Mouse (Mus musculus) spleen, adult 2 months (tissue): ENCODE measurements around the gene Dkk3. TPM values are rescaled to one million over a fixed set of nuclear protein-coding genes. Genes with fewer than 3 reads are reported as not detected.

Source experiments
- DNase-seq, 2 experiments: peaks; one replicate each; pipeline versions ENCODE4 v3.0.0 to v3.0.0-alpha.2; 2012 to 2021; ENCODE audit warnings: low spot score in 2 of 2, low read depth in 1 of 2
- H3K27ac ChIP-seq: fragments of 200-500 bp; 2 replicates; pipeline ENCODE4 v1.5.1; 2012; ENCODE audit warnings: low read length, inconsistent platforms; ENCODE audit not compliant: insufficient read depth
- H3K27me3 ChIP-seq: fragments of 200-500 bp; 2 replicates; pipeline ENCODE4 v1.6.1; 2012; ENCODE audit warnings: mild to moderate bottlenecking, moderate library complexity, low read length, inconsistent platforms; ENCODE audit not compliant: control insufficient read depth, insufficient read depth
- H3K36me3 ChIP-seq: fragments of 200-500 bp; 2 replicates; pipeline ENCODE4 v1.6.1; 2012; ENCODE audit warnings: mild to moderate bottlenecking, low read length, inconsistent platforms; ENCODE audit not compliant: control insufficient read depth, insufficient read depth
- H3K4me1 ChIP-seq: fragments of 200-500 bp; 2 replicates; pipeline ENCODE4 v1.6.1; 2011; ENCODE audit warnings: inconsistent platforms; ENCODE audit not compliant: control insufficient read depth, insufficient read depth, insufficient read length
- H3K4me3 ChIP-seq: fragments of 200-500 bp; 2 replicates; pipeline ENCODE4 v1.5.1; 2011; ENCODE audit warnings: mild to moderate bottlenecking, inconsistent platforms; ENCODE audit not compliant: insufficient read depth, insufficient read length; ENCODE audit errors: extremely low read depth
- CTCF ChIP-seq: fragments of 200-500 bp; IDR thresholded peaks from 2 replicates; pipeline ENCODE4 v1.5.1; 2011; ENCODE audit warnings: mild to moderate bottlenecking, inconsistent platforms; ENCODE audit not compliant: insufficient read depth, insufficient read length, insufficient replicate concordance; ENCODE audit errors: extremely low read depth
- POLR2A ChIP-seq: fragments of 200-500 bp; IDR thresholded peaks from 2 replicates; pipeline ENCODE4 v1.6.1; 2011; ENCODE audit warnings: low read depth, low read length, inconsistent platforms
- WGBS: fragments of 180-500 bp; shearing (Covaris S2); methylation state at CpG from one replicate; pipeline ENCODE4 v1.1.7; 2018; 5-methylcytosine and 5-hydroxymethylcytosine counted together
- polyA plus RNA-seq: library from polyadenylated mRNA; depleted of rRNA; stranded (reverse); fragments of >200 nt; gene quantifications from 2 replicates; pipeline ENCODE4 v1.2.3, GENCODE M21; 2012

Dkk3 gene
- polyA plus RNA-seq, 1 experiment: 2.9 TPM

GRCm38 (mm10) chr7:112155194-112155593 is 3.7 kb downstream of the Dkk3 start:
- peaks cover 7% of the 10 kb centered on the region for H3K27me3 ChIP-seq

DNA sequence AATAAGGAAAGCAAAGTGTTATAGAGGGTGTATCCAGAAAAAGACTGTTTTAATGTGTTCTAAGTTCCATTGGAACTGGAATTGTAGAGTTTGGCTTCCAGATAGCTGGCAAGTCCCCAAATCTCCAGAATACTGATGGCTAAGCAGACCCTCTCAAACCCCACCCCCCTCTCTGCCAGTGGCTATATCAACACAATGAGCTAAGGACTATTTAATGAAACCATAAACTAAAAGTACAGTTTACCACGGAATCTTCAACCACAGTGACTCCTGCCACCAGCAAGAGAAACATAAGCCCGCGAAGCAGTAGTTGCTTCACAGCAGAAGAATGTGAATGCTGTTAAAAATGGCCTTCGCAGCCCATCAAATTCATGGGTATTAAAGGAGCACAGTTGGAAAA is 4.4 kb downstream of the Dkk3 start:
- no peak overlapping the region for H3K27ac ChIP-seq
- 75% methylated on average over 4 of the region's 4 CpGs for WGBS
- H3K4me3 ChIP-seq: no peak overlapping the region
- TF ChIP-seq POLR2A (no peak), CTCF (no peak)
- H3K36me3 ChIP-seq: no peaks in the 10 kb centered on the region
- no peak for DNase-seq
- H3K27me3 ChIP-seq: peaks cover 7% of the 10 kb centered on the region
- H3K4me1 ChIP-seq: no peaks in the 10 kb centered on the region; the same call in 1 of the 2 replicates

More at GRCm38 (mm10) chr7:112155194-112155593, 3.7 kb downstream of the Dkk3 start:
- no peak for TF ChIP-seq POLR2A
- TF ChIP-seq CTCF: no peak
- 55% methylated on average over 1 of the region's 1 CpGs for WGBS
- H3K36me3 ChIP-seq: no peaks in the 10 kb centered on the region
- no peaks in the 10 kb centered on the region; the same call in 1 of the 2 replicates for H3K4me1 ChIP-seq
- no peak overlapping the region for H3K27ac ChIP-seq
- no peak overlapping the region for H3K4me3 ChIP-seq
- DNase-seq: no peak

DNA sequence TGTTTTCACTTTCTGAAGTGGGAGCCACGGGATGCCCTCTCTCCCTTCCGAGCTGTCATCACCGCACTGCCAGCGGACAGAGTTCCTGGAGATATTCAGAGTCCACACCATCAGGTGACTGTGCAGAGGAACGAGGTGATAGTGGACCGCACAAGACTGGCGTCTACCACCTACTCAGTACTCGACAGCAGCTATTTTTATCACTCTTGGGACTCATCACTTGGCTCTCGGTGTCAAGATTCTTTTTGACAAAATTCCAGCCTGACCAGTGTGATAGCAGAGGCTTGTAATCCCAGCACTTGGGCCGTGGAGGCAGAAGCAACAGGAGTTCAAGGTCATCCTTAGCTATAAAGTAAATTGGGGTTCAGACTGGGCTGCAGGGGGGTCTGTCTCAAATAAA is 9.7 kb downstream of the Dkk3 start:
- no peak overlapping the region for H3K4me3 ChIP-seq
- WGBS: 89% methylated on average over 10 of the region's 10 CpGs

GRCm38 (mm10) chr7:112147979-112148378 is 10.9 kb downstream of the Dkk3 start:
- H3K27ac ChIP-seq: no peak overlapping the region
- TF ChIP-seq POLR2A: no peak
- TF ChIP-seq CTCF: no peak
- no peaks in the 10 kb centered on the region for H3K36me3 ChIP-seq
- no peak overlapping the region for H3K4me3 ChIP-seq
- WGBS: 71% methylated on average over 2 of the region's 2 CpGs
- H3K27me3 ChIP-seq: no peaks in the 10 kb centered on the region
- H3K4me1 ChIP-seq: peaks cover 2% of the 10 kb centered on the region; the same call in 1 of the 2 replicates
- no peak for DNase-seq

More for the DNA sequence above, 9.7 kb downstream of the Dkk3 start:
- H3K27me3 ChIP-seq: no peaks in the 10 kb centered on the region
- no peaks in the 10 kb centered on the region for H3K36me3 ChIP-seq
- no peak for DNase-seq
- no peak overlapping the region for H3K27ac ChIP-seq
- TF ChIP-seq CTCF: no peak
- H3K4me1 ChIP-seq: no peaks in the 10 kb centered on the region

- no peaks in the 10 kb centered on the region for H3K36me3 ChIP-seq
- no peaks in the 10 kb centered on the region for H3K27me3 ChIP-seq
- 90% methylated on average over 11 of the region's 11 CpGs for WGBS
- no peak overlapping the region for H3K27ac ChIP-seq
- H3K4me1 ChIP-seq: peaks cover 2% of the 10 kb centered on the region; the same call in 1 of the 2 replicates
- DNase-seq: no peak
- H3K4me3 ChIP-seq: no peak overlapping the region
- TF ChIP-seq POLR2A (no peak), CTCF (no peak)
Measured at GRCm38 (mm10) chr7:112144646-112145179, 14.1 kb downstream of the Dkk3 start.

DNA sequence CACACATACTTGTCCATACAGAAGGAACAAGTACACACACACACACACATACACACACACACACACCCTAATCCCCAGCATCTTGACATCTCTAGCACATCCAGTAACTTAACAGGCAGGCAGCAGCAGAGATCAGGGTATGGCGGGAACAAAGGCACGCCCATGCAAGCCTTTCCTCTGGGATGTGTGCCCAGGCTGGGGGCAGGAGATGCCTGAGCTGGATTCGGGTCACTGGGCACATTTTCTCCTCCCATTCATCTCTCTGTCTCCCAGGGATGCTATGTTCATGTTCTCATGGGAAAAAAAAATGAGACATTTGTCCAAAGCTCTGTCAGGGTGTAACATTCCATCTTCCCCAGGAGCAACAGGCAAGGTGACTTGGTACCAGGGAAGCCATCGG is 14.9 kb downstream of the Dkk3 start:
- WGBS: 78% methylated on average over 4 of the region's 4 CpGs
- H3K27ac ChIP-seq: no peak overlapping the region
- H3K4me3 ChIP-seq: no peak overlapping the region
- H3K27me3 ChIP-seq: no peaks in the 10 kb centered on the region
- DNase-seq: no peak
- peaks cover 2% of the 10 kb centered on the region; the same call in 1 of the 2 replicates for H3K4me1 ChIP-seq
- H3K36me3 ChIP-seq: no peaks in the 10 kb centered on the region
- no peak for TF ChIP-seq CTCF
- TF ChIP-seq POLR2A: no peak

GRCm38 (mm10) chr7:112143090-112143500 is 15.8 kb downstream of the Dkk3 start:
- no peak for DNase-seq
- no peak for TF ChIP-seq POLR2A
- no peak for TF ChIP-seq CTCF
- H3K4me3 ChIP-seq: no peak overlapping the region
- no peak overlapping the region for H3K27ac ChIP-seq
- peaks cover 2% of the 10 kb centered on the region; the same call in 1 of the 2 replicates for H3K4me1 ChIP-seq
- H3K27me3 ChIP-seq: no peaks in the 10 kb centered on the region
- 33% methylated on average over 7 of the region's 7 CpGs for WGBS
- H3K36me3 ChIP-seq: no peaks in the 10 kb centered on the region
